Mouse (Mus musculus): ENCODE results near the gene Sdsl. TPM values are rescaled to one million over a fixed set of nuclear protein-coding genes. Genes with fewer than 3 reads are reported as not detected.
A peak's percentile ranks its signal among the peaks of the same experiment; 100 is the strongest.

Sdsl gene
- polyA plus RNA-seq (2015; fragmentation: Nextera tagmentation; extraction: Ambion mirVana): 6.5 and 8.2 TPM in 2 replicates

DNA sequence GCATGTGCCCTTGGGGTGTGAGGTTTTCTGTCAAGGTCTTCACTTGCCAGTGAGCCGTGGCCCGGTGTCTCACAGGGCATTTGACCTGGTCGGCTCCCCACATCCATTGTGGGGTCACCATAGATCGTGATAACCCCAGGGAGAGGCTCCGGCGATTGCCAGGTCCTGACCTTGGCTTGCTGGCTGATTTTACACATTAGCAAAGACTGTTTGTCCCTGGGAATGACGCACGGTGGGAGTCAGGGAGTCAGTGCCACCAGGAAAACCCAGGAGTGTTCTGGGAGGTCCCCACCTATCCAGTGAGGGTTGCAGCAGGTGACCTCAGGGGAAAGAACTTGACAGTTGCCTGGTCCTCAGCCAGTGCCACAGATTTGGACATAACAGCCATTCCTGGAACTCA lies at the start of gene Sdsl:
Gene Sdsl (minus strand): TSS at position 41 of the 400 bp plus-strand sequence.
- Histone ChIP-seq H3K9ac (ENCODE audit: low read depth, low read length) (no peak within 1 kb of the TSS), H3K4me3 (ENCODE audit: low read depth, low read length) (no peak within 1 kb of the TSS), H3K9me3 (replicated peaks; ENCODE audit: control insufficient read depth, low read length) (no peaks in the 10 kb centered on the region), H3K27me3 (ENCODE audit: control insufficient read depth, insufficient read depth, low read depth, low read length) (peaks cover 7% of the 10 kb centered on the region), H3K4me1 (ENCODE audit: control insufficient read depth, low read depth, low read length) (no peaks in the 10 kb centered on the region; the same call in 1 of the 2 replicates), H3K36me3 (ENCODE audit: control insufficient read depth, insufficient read depth) (no peaks in the 10 kb centered on the region), H3K4me2 (ENCODE audit: low read depth, low read length) (no peak within 1 kb of the TSS), H3K27ac (ENCODE audit: low read length) (no peak within 1 kb of the TSS)
- WGBS (ENCODE audit: insufficient replicate concordance): 54% methylated on average over 8 of the region's 8 CpGs
- no peak for ATAC-seq (ENCODE audit: low read depth)

DNA sequence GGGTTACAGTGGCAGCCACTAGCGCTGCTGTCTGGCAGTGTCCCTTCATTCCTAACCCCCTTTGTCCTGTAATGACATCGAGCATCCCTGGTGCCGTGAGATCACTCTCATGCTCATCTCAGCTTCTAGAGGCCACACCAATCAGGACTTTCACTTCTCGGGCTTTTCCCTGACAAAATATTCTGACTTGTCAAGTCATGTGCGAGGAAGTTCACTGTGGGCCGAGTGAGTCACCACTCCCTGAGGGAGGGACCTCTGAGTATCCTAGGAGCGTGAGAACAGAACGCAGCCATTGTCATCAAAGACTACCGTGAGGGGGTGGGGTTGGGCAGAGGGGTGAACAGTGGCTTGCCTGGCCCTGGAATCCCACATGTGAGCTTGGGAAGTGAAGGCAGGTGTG lies 44.9 kb upstream of the Sdsl start:
- WGBS (ENCODE audit: insufficient replicate concordance): 52% methylated on average over 9 of the region's 9 CpGs
- Histone ChIP-seq H3K27me3 (ENCODE audit: control insufficient read depth, insufficient read depth, low read depth, low read length) (no peaks in the 10 kb centered on the region; the same call in 1 of the 2 replicates), H3K9ac (ENCODE audit: low read depth, low read length) (no peak overlapping the region), H3K4me2 (ENCODE audit: low read depth, low read length) (no peak overlapping the region), H3K36me3 (ENCODE audit: control insufficient read depth, insufficient read depth) (peaks cover 6% of the 10 kb centered on the region), H3K9me3 (replicated peaks; ENCODE audit: control insufficient read depth, low read length) (no peaks in the 10 kb centered on the region), H3K4me1 (ENCODE audit: control insufficient read depth, low read depth, low read length) (peaks cover 24% of the 10 kb centered on the region), H3K4me3 (ENCODE audit: low read depth, low read length) (no peak overlapping the region), H3K27ac (ENCODE audit: low read length) (no peak overlapping the region)
- no peak for ATAC-seq (ENCODE audit: low read depth)

DNA sequence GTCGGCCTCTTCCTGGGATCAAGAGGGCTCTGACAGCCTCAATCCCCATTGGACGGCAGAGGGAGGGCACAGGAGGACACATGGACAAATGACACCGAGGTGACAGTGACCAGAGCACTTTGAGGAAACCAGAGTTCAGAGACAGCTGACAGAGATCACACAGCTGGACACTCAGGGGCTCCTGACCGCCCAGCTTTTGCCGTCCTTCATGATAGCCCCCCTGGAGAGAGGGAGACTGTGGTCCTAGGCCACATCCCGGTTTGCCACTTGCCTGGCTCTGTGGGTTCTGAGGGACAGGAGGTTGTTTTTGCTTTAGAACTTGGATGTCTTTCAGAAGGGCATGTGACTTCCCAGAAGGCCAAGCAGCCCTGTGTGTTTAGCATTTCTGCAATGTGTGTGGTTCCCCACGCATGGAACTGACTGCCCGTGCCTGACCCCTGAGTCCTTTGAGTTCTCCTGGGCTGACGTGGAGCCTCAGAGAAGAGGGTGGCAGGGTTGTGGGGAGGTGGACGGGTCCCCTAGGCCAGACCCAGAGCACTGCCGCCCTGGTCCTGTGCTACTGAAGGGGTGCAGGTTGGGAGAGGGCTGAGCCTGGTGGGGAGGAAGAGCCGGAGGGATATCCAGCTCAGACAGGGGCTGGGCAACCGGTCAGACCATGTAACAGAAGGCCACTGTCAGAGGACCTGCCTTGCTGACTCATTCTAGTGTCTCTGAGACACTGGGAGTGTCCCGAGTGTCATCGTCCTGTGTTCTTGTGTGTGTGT lies 43.8 kb upstream of the Sdsl start:
- Histone ChIP-seq H3K4me1 (ENCODE audit: control insufficient read depth, low read depth, low read length) (peaks cover 32% of the 10 kb centered on the region), H3K4me3 (ENCODE audit: low read depth, low read length) (no peak overlapping the region), H3K9me3 (replicated peaks; ENCODE audit: control insufficient read depth, low read length) (no peaks in the 10 kb centered on the region), H3K27me3 (ENCODE audit: control insufficient read depth, insufficient read depth, low read depth, low read length) (no peaks in the 10 kb centered on the region; the same call in 1 of the 2 replicates), H3K27ac (ENCODE audit: low read length) (peak overlapping the region; percentile 44), H3K9ac (ENCODE audit: low read depth, low read length) (no peak overlapping the region), H3K4me2 (ENCODE audit: low read depth, low read length) (no peak overlapping the region), H3K36me3 (ENCODE audit: control insufficient read depth, insufficient read depth) (no peaks in the 10 kb centered on the region; the same call in 1 of the 2 replicates)
- WGBS (ENCODE audit: insufficient replicate concordance): 52% methylated on average over 15 of the region's 15 CpGs
- peak; percentile 5; the same call in 1 of the 2 replicates for ATAC-seq (ENCODE audit: low read depth)

DNA sequence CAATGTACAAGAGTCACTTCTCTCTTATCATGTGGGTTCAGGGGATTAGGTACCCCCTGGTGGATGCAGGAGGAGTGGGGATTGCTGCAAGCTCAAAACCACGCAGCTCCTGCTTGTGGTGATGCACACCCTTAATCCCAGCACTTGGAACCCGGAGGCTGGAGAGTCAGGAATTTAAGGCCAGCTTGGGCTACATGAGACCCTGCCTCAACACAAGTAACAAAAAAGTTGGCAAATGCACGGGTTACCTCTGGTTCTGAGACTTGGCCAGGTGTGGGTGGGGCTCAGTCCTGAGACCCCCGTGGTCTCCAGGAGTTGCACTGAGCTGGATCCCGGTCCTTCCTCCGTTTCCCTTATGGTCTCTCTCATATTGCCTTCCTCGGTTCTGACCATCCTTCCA lies 42.8 kb upstream of the Sdsl start:
- H3K4me1 ChIP-seq (ENCODE audit: control insufficient read depth, low read depth, low read length): peaks cover 39% of the 10 kb centered on the region

DNA sequence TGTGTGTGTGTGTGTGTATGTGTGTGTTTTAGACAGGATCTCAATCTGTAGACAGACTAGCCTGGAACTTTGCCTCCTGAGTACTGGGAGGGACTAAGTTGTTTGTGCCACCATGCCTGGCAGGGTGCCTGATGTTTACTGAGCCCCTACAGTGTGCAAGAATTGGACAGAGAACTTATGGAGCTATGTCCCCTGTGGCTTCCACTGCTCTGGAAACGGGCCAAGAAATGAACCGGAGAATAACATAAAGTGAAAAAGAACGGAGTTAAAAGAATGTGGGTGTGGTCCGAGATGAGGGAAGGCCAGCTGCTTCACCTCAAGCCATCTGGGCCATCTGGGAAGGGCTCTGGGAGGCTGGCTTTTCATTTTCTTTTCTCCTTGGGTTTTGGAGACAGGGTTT lies 42.1 kb upstream of the Sdsl start:
- Histone ChIP-seq H3K27ac (ENCODE audit: low read length) (no peak overlapping the region), H3K4me2 (ENCODE audit: low read depth, low read length) (no peak overlapping the region), H3K4me3 (ENCODE audit: low read depth, low read length) (no peak overlapping the region), H3K4me1 (ENCODE audit: control insufficient read depth, low read depth, low read length) (peaks cover 39% of the 10 kb centered on the region), H3K9me3 (replicated peaks; ENCODE audit: control insufficient read depth, low read length) (no peaks in the 10 kb centered on the region), H3K9ac (ENCODE audit: low read depth, low read length) (no peak overlapping the region), H3K36me3 (ENCODE audit: control insufficient read depth, insufficient read depth) (no peaks in the 10 kb centered on the region; the same call in 1 of the 2 replicates), H3K27me3 (ENCODE audit: control insufficient read depth, insufficient read depth, low read depth, low read length) (no peaks in the 10 kb centered on the region; the same call in 1 of the 2 replicates)
- 57% methylated on average over 4 of the region's 4 CpGs for WGBS (ENCODE audit: insufficient replicate concordance)
- no peak for ATAC-seq (ENCODE audit: low read depth)

More for the DNA sequence above, 42.8 kb upstream of the Sdsl start:
- WGBS (ENCODE audit: insufficient replicate concordance): 65% methylated on average over 7 of the region's 7 CpGs
- no peak overlapping the region for H3K27ac ChIP-seq (ENCODE audit: low read length)
- ATAC-seq (ENCODE audit: low read depth): no peak
- H3K4me2 ChIP-seq (ENCODE audit: low read depth, low read length): no peak overlapping the region
- no peaks in the 10 kb centered on the region; the same call in 1 of the 2 replicates for H3K27me3 ChIP-seq (ENCODE audit: control insufficient read depth, insufficient read depth, low read depth, low read length)
- no peak overlapping the region for H3K9ac ChIP-seq (ENCODE audit: low read depth, low read length)
- no peak overlapping the region for H3K4me3 ChIP-seq (ENCODE audit: low read depth, low read length)
- no peaks in the 10 kb centered on the region for H3K9me3 ChIP-seq (replicated peaks; ENCODE audit: control insufficient read depth, low read length)
- no peaks in the 10 kb centered on the region; the same call in 1 of the 2 replicates for H3K36me3 ChIP-seq (ENCODE audit: control insufficient read depth, insufficient read depth)

DNA sequence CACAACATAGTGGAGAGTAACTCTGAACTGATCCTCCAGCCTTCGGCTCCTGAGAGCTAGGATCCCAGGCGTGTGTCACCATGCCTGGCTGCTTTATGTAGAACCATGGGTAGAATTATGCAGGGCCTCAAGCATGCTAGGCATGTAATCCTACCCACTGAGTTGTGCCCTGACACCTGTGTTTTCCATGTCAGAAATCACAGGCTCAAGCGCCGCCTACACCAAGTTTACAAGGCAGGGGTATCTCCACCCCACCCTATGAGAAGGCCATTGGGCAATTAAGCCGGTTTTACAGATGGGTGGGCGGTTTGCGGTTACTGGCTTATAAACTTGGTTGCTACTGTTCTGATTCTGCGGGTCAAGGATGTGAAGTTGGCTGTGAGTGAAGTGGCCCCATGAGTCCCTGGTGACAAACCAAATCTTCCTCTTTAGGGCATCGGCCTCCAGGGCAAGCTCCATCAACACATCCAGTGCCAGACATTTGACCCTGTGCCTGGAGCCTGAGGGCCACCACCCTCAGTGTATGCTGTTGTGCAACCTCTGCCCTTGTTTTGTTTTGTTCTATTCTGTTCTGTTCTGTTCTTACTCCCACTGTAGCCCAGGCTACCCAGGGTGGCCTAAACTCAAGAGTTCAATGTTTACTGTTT lies 41.5 kb upstream of the Sdsl start:
- Histone ChIP-seq H3K27ac (ENCODE audit: low read length) (no peak overlapping the region), H3K4me2 (ENCODE audit: low read depth, low read length) (no peak overlapping the region), H3K36me3 (ENCODE audit: control insufficient read depth, insufficient read depth) (no peaks in the 10 kb centered on the region), H3K27me3 (ENCODE audit: control insufficient read depth, insufficient read depth, low read depth, low read length) (no peaks in the 10 kb centered on the region; the same call in 1 of the 2 replicates), H3K9me3 (replicated peaks; ENCODE audit: control insufficient read depth, low read length) (no peaks in the 10 kb centered on the region), H3K4me1 (ENCODE audit: control insufficient read depth, low read depth, low read length) (peaks cover 39% of the 10 kb centered on the region), H3K4me3 (ENCODE audit: low read depth, low read length) (no peak overlapping the region), H3K9ac (ENCODE audit: low read depth, low read length) (no peak overlapping the region)
- ATAC-seq (ENCODE audit: low read depth): 0 out of 2 replicates have a peak, but pooled peaks have one; percentile 12
- 64% methylated on average over 9 of the region's 9 CpGs for WGBS (ENCODE audit: insufficient replicate concordance)

DNA sequence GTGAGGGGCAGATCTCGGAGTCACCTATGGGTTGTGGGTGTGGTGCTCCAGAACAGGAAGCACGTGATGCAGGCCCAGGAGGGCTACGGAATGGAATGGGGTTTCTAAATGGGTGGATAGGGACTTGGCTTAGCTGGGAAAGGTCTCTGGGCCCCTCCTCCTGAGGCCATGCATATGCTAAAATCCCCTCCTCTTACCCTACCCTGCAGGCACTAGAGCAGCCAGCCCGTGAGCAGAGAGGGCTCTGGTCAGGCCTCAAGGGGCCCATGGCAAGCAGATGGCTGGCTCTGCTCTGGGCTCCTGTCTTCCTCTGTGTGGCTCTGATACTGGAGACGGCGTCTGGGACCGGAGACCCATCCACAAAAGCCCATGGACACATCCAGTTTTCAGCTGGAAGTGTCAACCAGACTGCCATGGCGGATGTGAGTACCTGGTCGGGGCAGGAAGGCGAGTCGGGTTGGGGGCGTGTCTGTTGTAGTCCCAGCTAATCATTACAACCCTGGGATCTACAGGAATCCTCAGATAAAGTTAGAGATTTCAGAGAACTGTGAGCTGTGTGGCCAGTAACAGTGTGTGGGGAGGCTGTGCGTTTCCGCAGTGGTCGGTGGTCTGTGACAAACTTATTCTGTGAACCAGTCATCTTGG lies 40.4 kb upstream of the Sdsl start:
- peaks cover 39% of the 10 kb centered on the region for H3K4me1 ChIP-seq (ENCODE audit: control insufficient read depth, low read depth, low read length)
- no peak for ATAC-seq (ENCODE audit: low read depth)
- no peaks in the 10 kb centered on the region; the same call in 1 of the 2 replicates for H3K27me3 ChIP-seq (ENCODE audit: control insufficient read depth, insufficient read depth, low read depth, low read length)
- 67% methylated on average over 15 of the region's 15 CpGs for WGBS (ENCODE audit: insufficient replicate concordance)
- H3K27ac ChIP-seq (ENCODE audit: low read length): no peak overlapping the region
- H3K9ac ChIP-seq (ENCODE audit: low read depth, low read length): no peak overlapping the region; the same call in 1 of the 2 replicates
- peak overlapping the region; percentile 36 for H3K4me2 ChIP-seq (ENCODE audit: low read depth, low read length)
- H3K9me3 ChIP-seq (replicated peaks; ENCODE audit: control insufficient read depth, low read length): no peaks in the 10 kb centered on the region
- peak overlapping the region; percentile 22 for H3K4me3 ChIP-seq (ENCODE audit: low read depth, low read length)
- H3K36me3 ChIP-seq (ENCODE audit: control insufficient read depth, insufficient read depth): no peaks in the 10 kb centered on the region

DNA sequence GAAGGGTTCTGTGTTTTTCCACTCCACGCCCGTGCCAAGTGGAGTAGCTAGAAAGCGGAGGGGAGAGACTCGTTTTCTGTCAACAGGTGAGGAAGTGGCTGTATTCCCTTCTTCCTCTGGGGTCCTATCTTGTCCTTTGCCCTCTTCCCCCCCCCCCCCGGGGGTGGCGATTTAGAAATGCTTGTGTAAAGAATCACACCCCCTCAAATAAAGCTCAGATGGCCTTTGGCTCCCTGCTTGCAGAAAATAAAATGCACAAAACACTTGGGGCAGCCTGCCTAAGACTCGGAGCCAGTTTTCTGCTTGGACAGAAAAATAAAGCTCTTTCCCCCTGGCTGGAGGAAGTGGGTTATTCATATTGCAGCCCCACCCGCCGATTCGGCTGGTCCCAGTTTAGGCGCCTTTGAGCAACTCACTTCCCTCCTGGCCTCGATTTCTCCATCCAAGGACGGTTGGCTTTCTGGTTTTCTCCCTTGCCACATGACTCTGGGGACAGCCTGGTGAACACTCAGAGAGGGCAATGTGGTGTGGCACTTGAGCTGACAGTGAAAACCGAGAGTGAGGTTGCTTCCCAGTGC lies 39.1 kb upstream of the Sdsl start:
- Histone ChIP-seq H3K9me3 (replicated peaks; ENCODE audit: control insufficient read depth, low read length) (no peaks in the 10 kb centered on the region), H3K4me1 (ENCODE audit: control insufficient read depth, low read depth, low read length) (peaks cover 39% of the 10 kb centered on the region), H3K27me3 (ENCODE audit: control insufficient read depth, insufficient read depth, low read depth, low read length) (no peaks in the 10 kb centered on the region; the same call in 1 of the 2 replicates), H3K27ac (ENCODE audit: low read length) (peak overlapping the region; percentile 55), H3K9ac (ENCODE audit: low read depth, low read length) (peak overlapping the region; percentile 61), H3K4me3 (ENCODE audit: low read depth, low read length) (peak overlapping the region; percentile 64), H3K36me3 (ENCODE audit: control insufficient read depth, insufficient read depth) (no peaks in the 10 kb centered on the region), H3K4me2 (ENCODE audit: low read depth, low read length) (peak overlapping the region; percentile 77)
- 5% methylated on average over 14 of the region's 14 CpGs for WGBS (ENCODE audit: insufficient replicate concordance)
- ATAC-seq (ENCODE audit: low read depth): no peak
